Mouse (Mus musculus) induced T-regulatory cell, adult 2 months (primary cell): ENCODE results near the gene Crtc2.
"Not testable (repeated sequence)": the region's sequence is repeated elsewhere in the genome, so short reads cannot be mapped to it uniquely, and the experiment has no call there.

Experiments
- DNase-seq: peaks from one replicate; pipeline ENCODE4 v3.0.0-alpha.2; 2012; ENCODE audit warnings: low read depth

The Crtc2 gene

GRCm38 (mm10) chr3:90242984-90243775 is 10.8 kb upstream of the Crtc2 start, which contains the start of gene Creb3l4:
Creb3l4 (minus strand) TSS chr3:90243512.
- DNase-seq = no peak

DNA sequence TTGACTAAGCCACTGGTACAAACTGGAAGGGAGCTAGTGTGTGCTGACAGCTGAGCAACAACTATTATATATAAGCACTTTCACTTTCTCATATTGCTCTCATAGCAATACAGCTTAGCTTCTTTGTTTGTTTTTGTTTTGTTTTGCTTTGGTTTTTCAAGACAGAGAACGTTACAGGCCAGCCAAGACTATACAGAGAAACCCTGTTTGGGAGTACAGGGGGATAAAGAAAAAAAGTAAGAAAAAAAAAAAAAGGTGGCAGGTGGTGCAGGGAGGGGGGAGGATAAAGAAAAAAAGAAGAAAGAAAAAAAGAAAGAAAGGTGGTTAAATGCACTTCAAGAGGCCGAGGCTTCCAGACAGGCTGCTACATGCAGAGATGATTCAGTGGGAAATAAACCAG is 8.6 kb upstream of the Crtc2 start:
- peak; percentile 66 for DNase-seq

DNA sequence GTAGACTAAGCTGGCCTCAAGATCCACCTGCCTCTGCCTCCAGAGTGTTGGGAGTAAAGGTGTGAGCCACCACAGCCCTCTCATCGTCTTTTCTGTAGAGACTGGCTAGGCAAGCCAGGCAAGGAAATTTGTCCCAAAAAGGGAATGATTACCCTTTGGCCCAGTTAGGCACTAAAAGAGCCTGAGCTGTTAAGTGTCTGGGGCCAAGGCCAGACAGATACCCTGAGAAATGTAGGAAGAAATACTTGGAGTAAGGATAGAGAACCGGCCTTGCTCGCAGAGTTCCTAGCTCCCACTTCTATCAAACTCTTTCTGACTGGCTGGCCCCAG is 6.4 kb upstream of the Crtc2 start:
- DNase-seq = no peak

DNA sequence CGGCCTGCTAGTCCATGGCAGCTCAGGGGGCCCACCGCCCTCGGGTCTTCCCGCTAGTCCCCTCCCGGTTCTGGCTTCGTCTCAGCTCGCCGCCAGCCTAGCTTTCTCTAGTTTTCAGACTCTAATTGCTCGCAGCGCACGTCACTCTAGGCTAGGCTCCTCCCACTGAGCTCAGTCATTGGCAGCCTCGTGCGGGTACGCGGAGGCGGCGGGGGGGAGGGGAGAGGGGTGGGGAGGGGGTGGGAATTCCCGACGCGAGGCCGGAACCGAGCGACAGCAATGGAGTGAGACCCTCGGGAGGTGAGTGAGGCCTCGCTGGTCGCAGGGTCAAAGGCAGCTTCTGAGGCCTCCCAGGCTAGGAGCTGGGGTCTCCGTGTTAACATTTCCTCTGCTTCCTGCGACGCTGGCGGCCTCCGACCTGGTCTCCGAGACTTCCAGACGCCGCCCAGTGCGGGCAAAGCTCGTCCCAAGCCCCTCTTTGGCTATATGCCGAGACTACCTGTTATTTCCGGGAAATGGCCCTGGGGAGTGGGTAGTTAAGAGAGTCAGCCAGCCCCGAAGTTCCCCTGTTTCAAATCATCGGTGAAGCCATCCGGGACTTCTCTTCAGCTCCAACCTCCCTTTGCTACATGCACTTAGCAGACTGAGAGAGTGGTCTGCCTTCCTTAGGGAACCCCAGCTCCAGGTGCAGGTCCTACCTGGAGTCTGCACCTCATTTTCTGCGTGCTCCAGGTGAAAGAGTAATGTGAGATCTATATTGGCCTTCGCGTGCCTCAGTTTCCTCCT is 5.8 kb upstream of the Crtc2 start, which contains the start of gene Slc39a1:
Slc39a1 (plus strand) TSS at position 213 of the 786 bp plus-strand sequence.
- DNase-seq = peak; percentile 96

- no peak for DNase-seq
Measured at GRCm38 (mm10) chr3:90248746-90249100, 5.2 kb upstream of the Crtc2 start.

- DNase-seq = no peak
Measured at GRCm38 (mm10) chr3:90250791-90251190, 3.2 kb upstream of the Crtc2 start.

GRCm38 (mm10) chr3:90251731-90252226 is 2.2 kb upstream of the Crtc2 start:
- not testable (repeated sequence) for DNase-seq

GRCm38 (mm10) chr3:90252659-90253058 is 1.3 kb upstream of the Crtc2 start:
- not testable (repeated sequence) for DNase-seq

DNA sequence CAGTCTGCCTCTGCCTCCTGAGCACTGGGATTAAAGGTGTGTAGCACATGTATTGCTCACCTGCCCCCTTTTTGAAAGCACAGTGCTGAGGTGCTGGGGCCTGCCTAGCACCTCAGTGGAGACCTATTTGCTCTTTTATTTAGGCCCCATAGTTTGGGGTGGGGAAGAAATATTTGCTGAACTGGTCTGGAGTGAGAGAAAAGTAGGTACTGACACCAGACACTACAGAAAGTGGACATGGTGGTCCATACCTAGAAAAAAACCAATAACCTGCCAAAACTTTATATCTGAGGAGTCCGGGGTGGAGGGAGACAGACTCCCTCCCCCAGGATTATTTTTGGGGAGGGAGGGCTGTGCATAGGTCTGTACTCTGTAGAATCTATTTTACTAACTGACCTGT is 789 bp upstream of the Crtc2 start:
- DNase-seq = peak; percentile 39

- DNase-seq = peak; percentile 73
Measured at GRCm38 (mm10) chr3:90254419-90255193, 643 bp downstream of the Crtc2 start.

- DNase-seq = no peak
Measured at GRCm38 (mm10) chr3:90255194-90255565, 1.2 kb downstream of the Crtc2 start.

DNA sequence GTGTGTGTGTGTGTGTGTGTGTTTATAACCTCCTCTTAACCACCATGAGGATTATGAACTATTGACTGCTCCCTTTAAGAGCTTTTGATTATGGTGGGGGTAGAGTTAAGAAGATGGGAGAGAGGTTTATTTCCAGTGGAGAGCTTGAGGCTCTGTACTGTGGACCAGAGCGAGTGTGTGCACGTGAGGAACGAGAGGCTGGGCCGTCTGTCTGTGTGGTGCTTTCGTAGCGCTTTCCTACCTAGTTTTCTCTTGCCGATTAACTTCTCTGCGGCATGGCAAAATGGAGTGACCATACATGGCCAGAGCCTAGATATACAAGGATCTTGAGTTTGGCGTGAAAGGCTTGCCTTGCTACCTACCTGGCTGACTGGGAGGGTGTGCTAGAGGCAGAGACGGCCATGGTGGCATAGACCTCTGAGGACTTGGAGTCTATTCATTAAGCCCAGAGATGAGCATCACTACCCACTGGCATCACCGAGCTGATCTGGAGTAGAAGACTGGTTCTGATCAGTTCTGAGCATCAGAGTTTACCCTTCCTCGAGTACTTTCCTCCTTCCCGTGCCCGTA is 1.9 kb downstream of the Crtc2 start:
- DNase-seq = no peak

GRCm38 (mm10) chr3:90256731-90257530 is 3.0 kb downstream of the Crtc2 start:
- no peak for DNase-seq

GRCm38 (mm10) chr3:90258521-90258920 is 4.6 kb downstream of the Crtc2 start:
- DNase-seq = no peak

DNA sequence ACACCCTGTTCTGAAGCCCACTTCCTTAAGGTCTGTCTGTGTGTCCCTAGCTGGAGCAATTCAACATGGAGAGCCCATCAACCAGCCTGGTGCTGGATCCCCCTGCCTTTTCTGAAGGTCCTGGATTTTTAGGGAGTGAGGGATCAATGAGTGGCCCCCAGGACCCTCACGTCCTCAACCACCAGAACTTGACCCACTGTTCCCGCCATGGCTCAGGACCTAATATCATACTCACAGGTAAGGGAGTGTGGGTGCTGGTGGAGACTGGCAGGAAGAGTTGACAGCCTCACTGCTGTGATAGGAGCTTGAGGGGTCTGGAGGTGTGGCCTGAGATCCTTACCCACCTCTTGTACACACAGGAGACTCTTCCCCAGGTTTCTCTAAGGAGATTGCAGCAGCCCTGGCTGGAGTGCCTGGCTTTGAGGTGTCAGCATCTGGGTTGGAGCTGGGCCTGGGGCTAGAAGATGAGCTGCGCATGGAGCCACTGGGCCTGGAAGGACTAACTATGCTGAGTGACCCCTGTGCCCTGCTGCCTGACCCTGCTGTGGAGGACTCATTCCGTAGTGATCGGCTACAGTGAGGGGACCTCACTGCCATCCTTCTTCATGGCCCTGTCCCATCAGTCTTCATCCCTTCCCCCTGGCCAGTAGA is 9.3 kb downstream of the Crtc2 start:
- DNase-seq = no peak

DNA sequence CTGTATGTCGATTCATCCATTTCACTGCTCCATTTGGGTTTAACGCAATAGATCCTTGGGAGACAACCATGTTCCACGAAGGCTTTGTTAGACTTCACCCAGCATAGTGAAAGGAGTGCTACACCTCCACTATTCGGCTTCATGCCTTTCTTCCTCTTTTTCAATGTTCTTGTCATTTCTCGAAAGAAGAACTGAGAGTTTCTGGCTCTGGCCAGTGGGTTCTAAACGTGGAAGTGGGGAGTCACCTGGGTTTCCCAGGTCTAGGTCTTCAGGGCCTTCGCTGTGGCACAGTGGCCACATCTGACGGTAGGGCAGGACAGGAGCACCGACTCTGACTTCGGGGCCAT is 10.7 kb downstream of the Crtc2 start:
- DNase-seq = no peak

DNA sequence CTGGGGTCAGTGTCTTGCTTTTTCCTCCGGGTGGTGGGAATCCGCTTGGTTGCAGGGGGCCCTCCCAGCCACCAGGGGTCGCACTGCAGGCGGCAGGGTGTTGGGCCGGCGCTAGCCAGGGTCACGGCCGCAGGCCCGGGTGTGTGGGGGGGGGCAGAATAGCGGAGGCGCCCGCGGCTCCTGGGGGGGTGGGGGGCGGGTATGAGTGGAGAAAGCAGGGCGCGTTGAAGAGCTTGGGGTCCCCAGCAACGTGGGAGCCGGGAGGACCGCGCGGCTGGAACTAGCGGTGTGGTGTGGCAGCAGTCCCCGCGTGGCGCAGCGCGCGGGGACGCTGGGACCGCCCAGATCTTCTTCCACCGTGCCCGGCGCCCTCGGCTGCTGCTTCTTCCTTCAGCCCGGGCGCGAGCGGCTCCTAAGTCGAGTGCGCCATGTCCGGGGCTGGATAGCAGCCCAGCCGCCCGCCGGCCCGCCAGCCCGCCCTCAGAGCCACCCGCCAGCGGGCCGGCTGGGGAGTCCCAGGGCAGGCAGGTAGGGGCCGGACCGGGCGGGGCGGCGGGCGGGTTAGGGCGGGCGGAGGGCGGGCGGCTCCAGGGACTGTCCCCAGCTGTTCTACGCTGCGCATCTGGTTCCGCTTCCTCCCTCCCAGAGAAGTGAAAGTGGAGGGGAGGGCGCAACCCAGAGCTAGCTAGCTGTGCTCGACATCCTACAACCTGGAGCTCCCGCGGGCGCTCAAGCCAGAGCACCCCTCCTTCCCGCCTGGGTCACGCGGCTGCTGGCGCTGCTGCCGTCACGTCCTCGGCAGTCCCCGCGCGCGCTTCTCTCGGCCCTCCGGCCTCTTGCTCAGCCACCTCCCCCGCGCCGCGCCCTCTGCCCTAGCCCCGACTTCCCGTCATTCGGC is 11.3 kb downstream of the Crtc2 start, which contains the start of gene Dennd4b:
Dennd4b (plus strand) TSS at position 152 of the 898 bp plus-strand sequence.
- peak; percentile 95 for DNase-seq

DNA sequence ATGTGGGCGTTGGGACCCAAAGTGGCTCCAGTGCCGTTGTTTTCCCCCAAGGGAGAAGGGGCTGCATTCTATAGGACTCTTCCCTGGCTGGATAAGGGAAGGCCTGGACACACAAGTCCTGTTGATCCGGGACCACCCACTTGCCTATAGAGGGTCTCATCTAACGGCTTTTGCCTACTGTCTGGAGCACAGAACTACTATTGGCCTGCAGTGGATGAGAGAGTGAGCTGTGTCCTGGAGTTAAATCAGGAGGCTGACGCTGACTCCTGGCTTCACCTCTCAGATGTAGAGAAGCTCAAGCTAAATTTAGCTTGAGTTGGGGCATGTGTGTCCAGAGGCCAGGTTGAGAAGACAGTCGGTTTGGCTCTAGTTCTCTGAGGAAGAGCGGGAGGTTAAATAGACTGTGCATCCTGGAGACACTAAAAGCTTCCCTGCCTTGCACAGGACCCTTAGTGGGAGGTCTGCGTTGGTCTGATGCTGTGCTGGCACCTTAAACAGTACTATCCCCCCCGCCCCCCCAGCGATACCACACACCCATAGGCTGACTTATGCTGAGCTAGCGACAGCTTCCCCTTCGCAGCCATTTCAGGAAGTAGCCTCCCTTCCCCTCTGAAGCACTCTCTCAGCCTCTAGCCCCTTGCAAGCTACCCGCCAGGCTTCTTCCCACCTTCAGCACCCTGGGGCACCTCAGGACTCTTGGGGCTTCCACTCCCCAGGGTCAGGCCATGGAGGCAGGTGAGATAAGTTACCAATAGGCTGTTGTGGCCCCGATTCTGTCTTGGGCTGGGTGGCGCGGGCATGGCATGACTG is 12.2 kb downstream of the Crtc2 start:
- DNase-seq = peak; percentile 85
